Mouse (Mus musculus) kidney, postnatal 36 days (tissue): ENCODE measurements around the gene Arpc1b.
A peak's percentile ranks its signal among the peaks of the same experiment; 100 is the strongest.
"Not testable (repeated sequence)": the region's sequence is repeated elsewhere in the genome, so short reads cannot be mapped to it uniquely, and the experiment has no call there.

Experiments used
- DNase-seq, 2 experiments: peaks; one replicate each; pipeline ENCODE4 v3.0.0; 2021 to 2022; ENCODE audit warnings: mixed read lengths in 2 of 2

Arpc1b gene

GRCm38 (mm10) chr5:145114606-145115473 is 825 bp downstream of the Arpc1b start:
- DNase-seq: peak; percentile 60 to 78

GRCm38 (mm10) chr5:145115736-145116135 is 1.7 kb downstream of the Arpc1b start:
- DNase-seq: no peak

GRCm38 (mm10) chr5:145116316-145116715 is 2.3 kb downstream of the Arpc1b start:
- DNase-seq: peak; percentile 73 to 89

DNA sequence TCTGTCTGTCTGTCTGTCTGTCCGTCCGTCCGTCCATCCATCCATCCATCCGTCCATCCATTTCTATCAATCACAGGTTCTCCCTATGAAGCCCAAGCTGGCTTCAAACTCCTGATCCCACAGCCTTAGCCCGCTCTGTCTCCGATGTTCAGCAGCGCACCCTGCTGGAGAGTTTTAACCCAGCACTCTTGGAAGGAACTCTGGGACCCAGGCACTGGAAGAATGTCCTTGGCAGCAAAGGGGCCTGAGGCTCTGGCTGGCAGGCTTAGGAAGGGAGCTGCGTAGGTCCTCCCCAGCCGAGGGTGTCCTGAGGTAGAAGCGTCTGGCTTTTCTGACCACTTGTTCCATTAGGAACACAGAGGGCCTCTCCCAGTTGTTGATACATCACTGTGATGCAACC is 2.9 kb downstream of the Arpc1b start:
- peak; percentile 61 to 84 for DNase-seq

GRCm38 (mm10) chr5:145118005-145118404 is 4.0 kb downstream of the Arpc1b start:
- DNase-seq: peak; percentile 46 to 58

- no peak for DNase-seq
These were observed 4.4 kb downstream of the Arpc1b start for GRCm38 (mm10) chr5:145118461-145118860.

DNA sequence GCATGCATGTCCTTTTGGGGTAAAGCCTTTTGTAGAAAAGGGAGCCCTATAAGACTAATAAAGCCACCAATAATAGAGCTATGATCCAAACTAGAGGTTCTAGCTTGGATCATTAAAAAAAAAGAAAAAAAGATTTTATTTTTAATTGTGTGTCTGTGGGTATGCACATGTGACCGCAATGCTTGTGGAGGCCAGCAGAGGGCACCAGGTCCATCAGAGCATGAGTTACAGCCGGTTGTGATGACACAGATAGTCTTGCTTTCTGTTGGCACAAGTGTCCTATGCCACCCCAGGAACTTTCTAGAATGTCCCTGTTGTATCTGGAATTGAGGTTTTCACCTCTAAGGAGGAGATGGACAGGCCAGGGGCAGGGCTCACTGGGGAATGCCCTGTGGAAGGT is 5.4 kb downstream of the Arpc1b start:
- peak in 1 of 2 experiments; percentile 39 for DNase-seq

- no peak for DNase-seq
These were observed 6.9 kb downstream of the Arpc1b start for GRCm38 (mm10) chr5:145120921-145121320.

DNA sequence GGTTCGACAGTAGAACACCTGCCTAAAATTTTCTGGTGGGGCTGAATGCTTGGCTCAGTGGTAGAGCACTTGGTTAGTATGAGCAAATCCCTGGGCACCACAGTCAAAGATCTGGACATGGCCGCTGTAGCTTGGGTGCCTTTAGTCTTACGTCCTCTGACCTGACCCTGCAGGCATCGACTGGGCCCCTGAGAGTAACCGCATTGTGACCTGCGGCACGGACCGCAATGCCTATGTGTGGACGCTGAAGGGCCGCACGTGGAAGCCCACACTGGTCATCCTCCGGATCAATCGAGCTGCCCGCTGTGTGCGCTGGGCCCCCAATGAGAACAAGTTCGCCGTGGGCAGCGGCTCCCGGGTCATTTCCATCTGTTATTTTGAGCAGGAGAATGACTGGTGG is 9.4 kb downstream of the Arpc1b start:
- no peak for DNase-seq

DNA sequence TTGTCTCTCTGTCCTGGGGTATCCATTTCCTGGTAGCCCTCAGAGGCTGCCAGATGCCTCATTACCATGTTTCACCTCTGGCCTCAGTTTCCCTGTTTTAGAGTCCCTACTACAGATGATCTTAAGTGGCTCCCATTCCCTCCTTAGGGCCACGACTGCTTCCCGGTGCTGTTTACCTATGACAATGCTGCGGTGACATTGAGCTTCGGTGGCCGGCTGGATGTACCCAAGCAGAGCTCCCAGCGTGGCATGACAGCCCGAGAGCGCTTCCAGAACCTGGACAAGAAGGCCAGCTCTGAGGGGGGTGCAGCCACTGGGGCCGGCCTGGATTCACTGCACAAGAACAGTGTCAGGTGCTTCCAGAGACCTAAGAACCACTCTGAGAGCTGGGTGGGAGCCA is 12.6 kb downstream of the Arpc1b start:
- no peak for DNase-seq

DNA sequence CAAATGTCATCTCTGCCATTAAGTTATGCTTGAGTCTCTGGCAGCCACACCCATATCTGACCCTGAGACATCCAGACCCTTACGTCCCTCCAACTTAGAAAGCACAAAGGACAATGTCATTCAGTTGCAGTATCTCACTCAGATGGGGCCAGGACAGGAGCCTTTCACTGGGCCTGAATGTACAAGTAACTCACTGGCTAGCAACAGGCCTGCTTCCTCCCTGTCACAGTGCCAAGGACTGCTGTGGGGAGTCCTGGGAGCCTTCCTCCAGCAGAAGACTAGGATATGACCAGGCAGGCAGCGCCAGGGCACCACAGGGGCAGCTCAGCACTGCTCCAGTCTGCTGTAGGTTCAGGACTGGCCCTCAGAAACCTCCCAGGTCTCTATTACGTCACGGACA is 15.1 kb downstream of the Arpc1b start:
- DNase-seq: peak; percentile 28 to 57

- not testable (repeated sequence) for DNase-seq
These were observed 15.8 kb downstream of the Arpc1b start for GRCm38 (mm10) chr5:145129773-145130172.

DNA sequence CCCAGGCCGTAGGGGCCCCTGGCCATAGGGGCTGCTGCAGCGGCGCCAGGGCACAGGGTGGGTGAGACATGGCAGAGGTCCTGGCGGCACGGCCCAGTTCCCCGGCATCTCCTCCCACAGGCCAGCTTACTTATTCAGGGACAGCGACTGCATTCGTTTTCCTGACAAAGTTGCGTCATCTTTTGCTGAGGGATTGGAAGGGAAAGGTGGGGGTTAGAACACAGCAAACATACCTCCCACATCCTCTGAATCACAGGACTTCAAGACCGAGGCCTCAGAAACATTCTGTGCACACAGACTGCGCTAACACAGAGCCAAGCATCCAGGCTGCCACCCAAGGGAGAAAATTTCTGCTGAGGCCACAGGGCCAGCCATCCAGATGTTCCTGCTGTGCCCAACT is 16.2 kb downstream of the Arpc1b start:
- DNase-seq: no peak

DNA sequence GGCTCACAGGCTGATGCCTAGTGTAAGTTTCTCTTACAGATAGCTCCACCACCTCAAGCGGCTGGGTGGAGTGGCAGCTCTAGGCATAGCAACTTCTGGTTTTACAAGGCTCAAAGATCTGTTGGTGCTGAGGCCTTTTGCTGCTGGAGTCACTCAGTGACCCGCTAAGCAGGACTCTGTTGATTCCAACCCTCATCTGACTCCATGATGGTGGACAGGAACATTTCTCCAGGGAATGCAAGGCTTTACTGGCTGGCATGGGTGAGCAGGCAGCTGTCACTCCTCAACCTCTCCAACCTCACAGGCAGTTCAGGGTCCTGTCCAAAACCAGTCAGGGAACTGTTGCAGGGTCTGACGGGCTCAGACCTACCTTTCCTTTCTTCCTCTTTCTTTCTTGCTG is 17.0 kb downstream of the Arpc1b start:
- no peak for DNase-seq

DNA sequence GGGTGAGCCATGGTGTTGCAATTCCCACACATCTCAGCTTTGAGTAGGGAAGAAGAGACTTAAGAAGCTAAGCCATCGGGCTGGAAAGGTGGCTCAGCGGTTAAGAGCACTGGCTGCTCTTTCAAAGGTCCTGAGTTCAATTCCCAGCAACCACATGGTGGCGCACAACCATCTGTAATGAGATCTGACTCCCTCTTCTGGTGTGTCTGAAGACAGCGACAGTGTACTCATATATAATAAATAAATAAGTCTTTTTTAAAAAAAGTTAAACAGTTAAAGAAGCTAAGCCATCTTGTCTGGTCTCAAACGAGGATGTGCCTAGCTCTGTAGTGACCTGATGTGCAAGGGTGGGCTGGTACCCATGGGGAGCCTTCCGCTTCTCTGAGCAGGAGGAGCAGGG is 19.3 kb downstream of the Arpc1b start:
- DNase-seq: not testable (repeated sequence)

GRCm38 (mm10) chr5:145138836-145139235 is 24.8 kb downstream of the Arpc1b start:
- no peak for DNase-seq

GRCm38 (mm10) chr5:145139571-145140519 is 25.8 kb downstream of the Arpc1b start, which contains the start of the genes Pdap1 and Bud31:
Pdap1 (minus strand) TSS chr5:145140238.
Bud31 (plus strand) TSS chr5:145140362.
- peak; percentile 95 to 96 for DNase-seq

GRCm38 (mm10) chr5:145140611-145141010 is 26.6 kb downstream of the Arpc1b start:
- peak in 1 of 2 experiments; percentile 28 for DNase-seq

DNA sequence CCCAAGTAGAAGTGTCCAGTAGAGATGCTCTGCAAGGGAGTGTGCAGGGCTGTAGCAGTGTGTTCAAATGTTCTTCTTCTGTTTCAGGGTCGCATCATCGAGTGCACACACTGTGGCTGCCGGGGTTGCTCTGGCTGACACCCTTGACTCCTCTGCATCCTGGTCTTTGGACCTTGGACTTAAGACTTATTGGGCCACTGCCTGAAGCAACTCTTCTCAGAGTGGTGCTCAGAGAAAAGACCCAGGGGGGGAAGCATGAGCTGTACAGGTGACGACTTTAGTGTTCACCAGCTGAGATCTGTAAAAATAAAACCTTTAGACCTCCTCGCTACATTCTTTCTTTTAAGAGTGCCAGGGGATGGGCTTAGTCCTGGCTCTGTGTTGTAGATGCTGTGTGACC is 33.7 kb downstream of the Arpc1b start:
- DNase-seq: peak; percentile 65 to 76

DNA sequence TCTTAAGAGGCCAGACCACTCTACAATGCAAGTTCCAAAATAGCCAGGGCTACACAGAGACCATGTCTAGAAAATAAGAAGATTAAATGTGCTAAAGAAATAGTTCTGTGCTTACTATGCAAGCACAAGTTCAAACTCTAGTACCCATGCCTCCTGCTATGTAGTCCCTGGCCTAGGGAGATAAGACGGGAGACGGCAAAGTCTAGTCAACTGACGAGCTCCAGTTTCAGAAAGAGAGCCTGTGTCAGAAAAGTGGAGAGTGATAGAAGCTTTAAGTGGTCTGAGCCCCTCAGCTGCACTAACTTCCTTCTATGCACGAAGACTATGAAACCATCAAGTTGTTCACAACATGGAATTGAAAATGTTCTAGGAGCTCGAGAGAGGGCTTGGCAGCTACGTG is 35.3 kb downstream of the Arpc1b start:
- DNase-seq: no peak

DNA sequence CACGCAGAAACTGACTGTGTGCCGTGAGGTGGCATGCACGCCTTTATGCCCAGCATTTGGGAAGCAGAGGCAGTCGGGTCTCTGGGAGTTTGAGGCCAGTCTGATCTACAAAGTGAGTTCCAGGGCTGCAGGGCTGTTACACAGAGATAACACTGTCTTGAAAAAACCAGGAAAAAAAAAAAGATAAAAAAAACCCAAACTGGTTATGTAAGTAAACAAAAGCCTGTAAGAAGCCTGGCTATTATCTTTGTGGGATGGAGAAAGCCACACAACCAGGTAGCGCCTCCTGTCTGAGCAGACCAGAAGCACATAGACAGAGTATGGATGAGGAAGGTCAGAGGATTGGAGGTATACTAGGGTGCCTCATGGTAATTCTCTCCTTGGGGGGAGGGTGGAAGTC is 38.7 kb downstream of the Arpc1b start:
- DNase-seq: no peak

- DNase-seq: no peak
These were observed 47.3 kb downstream of the Arpc1b start for GRCm38 (mm10) chr5:145161361-145161760.

DNA sequence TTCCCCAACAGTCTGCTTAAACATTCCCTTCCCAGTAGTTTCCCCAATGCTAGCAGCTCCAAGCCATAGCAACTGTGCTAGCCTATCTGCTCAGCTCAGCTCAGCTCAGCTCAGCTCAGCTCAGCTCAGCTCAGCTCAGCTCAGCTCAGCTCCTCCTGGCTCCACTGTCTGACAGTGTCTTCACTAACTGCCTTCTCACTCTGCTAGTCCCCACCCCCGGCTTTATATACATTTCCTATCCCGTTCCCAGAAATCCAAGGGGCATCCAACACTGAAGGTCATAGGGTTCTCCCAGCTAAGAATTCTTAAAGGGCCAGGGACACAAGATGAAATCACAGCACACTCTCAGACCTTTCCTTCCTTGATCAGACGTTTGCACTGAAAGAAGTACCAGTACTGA is 50.7 kb downstream of the Arpc1b start:
- DNase-seq: peak; percentile 24 to 26
